Mouse (Mus musculus) small intestine, adult 2 months (tissue): ENCODE data around the gene Gm4969. TPM values are rescaled to one million over a fixed set of nuclear protein-coding genes. Genes with fewer than 3 reads are reported as not detected.
"Not testable (repeated sequence)": the region's sequence is repeated elsewhere in the genome, so short reads cannot be mapped to it uniquely, and the experiment has no call there.

Experiments
- H3K27ac ChIP-seq: fragments of 200-500 bp; 2 replicates; pipeline ENCODE4 v1.5.1; 2012; ENCODE audit warnings: low read depth, low read length, control low read depth, inconsistent platforms; ENCODE audit not compliant: insufficient read depth
- H3K27me3 ChIP-seq: fragments of 200-500 bp; 2 replicates; pipeline ENCODE4 v1.6.1; 2012; ENCODE audit warnings: mild to moderate bottlenecking, moderate library complexity, low read length, inconsistent platforms; ENCODE audit not compliant: control insufficient read depth, insufficient read depth
- H3K36me3 ChIP-seq: fragments of 200-500 bp; 2 replicates; pipeline ENCODE4 v1.6.1; 2012; ENCODE audit warnings: mild to moderate bottlenecking, low read length, control low read depth, inconsistent platforms; ENCODE audit not compliant: control insufficient read depth, insufficient read depth
- H3K4me1 ChIP-seq: fragments of 200-500 bp; 2 replicates; pipeline ENCODE4 v1.6.1; 2012; ENCODE audit warnings: low read length, inconsistent platforms, mixed read lengths; ENCODE audit not compliant: control insufficient read depth, insufficient read depth, insufficient read length
- H3K4me3 ChIP-seq: fragments of 200-500 bp; 2 replicates; pipeline ENCODE4 v1.5.1; 2012; ENCODE audit warnings: low read depth, mild to moderate bottlenecking, control low read depth, inconsistent platforms, low read length, moderate library complexity
- CTCF ChIP-seq: fragments of 200-500 bp; IDR thresholded peaks from 2 replicates; pipeline ENCODE4 v1.5.1; 2012; ENCODE audit warnings: low read depth, mild to moderate bottlenecking, control low read depth, inconsistent platforms, low read length, moderate library complexity, mixed read lengths; ENCODE audit not compliant: insufficient replicate concordance, insufficient read length; ENCODE audit errors: extremely low read depth
- POLR2A ChIP-seq: fragments of 200-500 bp; IDR thresholded peaks from 2 replicates; pipeline ENCODE4 v1.6.1; 2012; ENCODE audit warnings: low read depth, mild to moderate bottlenecking, control low read depth, inconsistent platforms, low read length, moderate library complexity
- WGBS: fragments of 180-500 bp; shearing (Covaris S2); methylation state at CpG from one replicate; pipeline ENCODE4 v1.1.7; 2018; 5-methylcytosine and 5-hydroxymethylcytosine counted together
- polyA plus RNA-seq: library from polyadenylated mRNA; depleted of rRNA; stranded (reverse); fragments of >200 nt; gene quantifications from 2 replicates; pipeline ENCODE4 v1.2.3, GENCODE M21; 2012

Gene Gm4969
- polyA plus RNA-seq, 1 experiment: not detected

DNA sequence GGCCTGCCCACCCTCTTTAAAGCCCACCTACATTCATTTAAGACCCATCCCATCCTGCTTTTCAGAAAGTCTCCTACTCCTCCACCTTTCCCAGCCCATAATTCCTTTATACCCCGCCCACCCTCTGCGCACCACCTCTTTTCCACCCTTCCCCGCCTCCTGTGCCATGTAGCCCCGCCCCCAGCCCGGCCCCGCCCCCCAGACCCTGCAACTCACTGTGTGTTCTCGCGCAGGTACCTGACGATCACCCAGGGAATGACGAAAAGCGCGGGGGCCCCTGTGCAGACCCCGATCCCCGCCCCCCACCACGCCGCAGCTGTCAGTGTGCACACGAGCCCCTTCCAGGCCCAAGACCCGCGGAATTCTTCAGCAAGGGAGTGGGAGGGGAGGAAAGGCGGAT, 41.9 kb upstream of the Gm4969 start:
- TF ChIP-seq CTCF (no peak), POLR2A (no peak)
- WGBS: under 1% methylated on average over 20 of the region's 20 CpGs
- H3K27ac ChIP-seq: no peak overlapping the region
- no peaks in the 10 kb centered on the region for H3K36me3 ChIP-seq
- no peaks in the 10 kb centered on the region for H3K27me3 ChIP-seq
- H3K4me1 ChIP-seq: peaks cover 31% of the 10 kb centered on the region
- H3K4me3 ChIP-seq: peak overlapping the region; percentile 53

DNA sequence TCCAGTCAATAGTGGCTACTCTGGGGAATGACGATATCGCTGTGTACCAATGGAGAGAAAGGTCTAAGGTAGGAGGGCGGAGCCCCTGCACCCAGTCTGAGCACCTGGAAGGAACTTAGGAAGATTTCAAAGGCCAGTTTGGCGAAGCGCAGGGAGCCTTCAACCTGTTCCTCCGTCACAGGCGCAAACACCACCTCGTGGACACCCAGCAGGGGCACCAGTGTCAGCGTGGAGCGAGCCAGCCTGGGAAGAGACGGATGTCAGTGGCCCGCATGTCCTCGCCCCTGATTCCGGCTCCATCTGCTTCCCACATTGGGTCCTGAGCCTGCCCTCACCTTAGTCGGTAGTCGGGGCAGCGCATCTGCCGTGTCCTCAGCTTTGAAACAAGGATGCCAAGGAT, 41.2 kb upstream of the Gm4969 start:
- H3K4me1 ChIP-seq: peaks cover 33% of the 10 kb centered on the region
- H3K27ac ChIP-seq: no peak overlapping the region
- peak overlapping the region; percentile 47 for H3K4me3 ChIP-seq
- TF ChIP-seq POLR2A: no peak
- no peak for TF ChIP-seq CTCF
- 9% methylated on average over 18 of the region's 18 CpGs for WGBS
- H3K36me3 ChIP-seq: no peaks in the 10 kb centered on the region
- no peaks in the 10 kb centered on the region for H3K27me3 ChIP-seq

DNA sequence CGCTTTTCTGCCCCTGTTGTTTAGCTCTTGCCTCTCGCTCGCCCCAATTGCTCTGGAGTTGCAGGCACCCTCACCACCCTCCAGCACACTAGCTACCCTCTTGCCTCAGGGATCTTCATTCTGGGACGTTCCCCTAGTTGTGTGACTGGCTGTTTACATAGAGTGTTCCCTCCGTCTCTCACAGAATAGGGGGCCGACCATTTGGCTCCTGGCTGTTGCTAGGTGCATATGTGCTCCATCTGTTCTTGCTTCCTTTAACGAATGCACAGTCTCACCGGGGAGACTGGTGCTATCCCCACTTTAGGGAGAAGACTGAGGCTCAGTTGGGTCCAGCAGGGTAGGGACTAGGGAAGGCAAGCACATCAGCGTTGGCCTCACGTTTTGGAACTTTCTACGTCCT, 40.4 kb upstream of the Gm4969 start:
- TF ChIP-seq POLR2A (no peak), CTCF (no peak)
- Histone ChIP-seq H3K4me3 (no peak overlapping the region), H3K4me1 (peaks cover 26% of the 10 kb centered on the region)

DNA sequence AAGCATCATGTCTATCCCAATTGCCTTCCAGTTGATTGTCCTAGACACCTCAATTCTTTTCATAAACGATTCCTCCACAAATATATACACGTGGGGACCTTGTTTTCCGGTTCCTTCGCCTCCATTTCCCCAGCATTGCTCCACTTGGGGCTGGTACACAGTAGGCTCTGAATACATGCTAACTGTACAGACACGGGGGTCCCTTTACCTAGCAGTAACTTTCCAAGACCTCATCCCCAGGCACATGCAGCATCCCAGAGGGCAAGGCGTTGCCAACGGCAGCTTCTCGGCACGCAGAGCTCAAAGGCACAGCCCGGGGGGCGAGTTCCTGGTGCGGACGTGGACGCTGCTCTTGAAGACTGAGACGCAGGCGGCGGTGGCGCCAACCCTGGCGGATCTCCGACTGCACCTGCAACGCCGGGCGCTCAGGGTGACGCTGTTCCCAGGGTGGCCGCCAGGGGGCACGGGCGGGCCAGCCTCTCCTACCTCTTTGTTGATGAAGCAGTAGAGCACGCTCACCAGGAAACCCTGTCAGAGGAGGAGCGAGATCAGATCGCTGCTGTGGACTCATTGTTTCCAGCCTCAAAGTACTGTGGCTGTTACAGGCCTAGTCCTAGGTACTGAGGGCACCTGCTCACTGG, 39.1 kb upstream of the Gm4969 start:
- 5% methylated on average over 30 of the region's 30 CpGs for WGBS
- H3K27me3 ChIP-seq: no peaks in the 10 kb centered on the region
- no peak overlapping the region for H3K27ac ChIP-seq
- H3K4me1 ChIP-seq: peaks cover 26% of the 10 kb centered on the region
- peak; percentile 89 for TF ChIP-seq CTCF
- TF ChIP-seq POLR2A: no peak
- H3K4me3 ChIP-seq: peak overlapping the region; percentile 36
- H3K36me3 ChIP-seq: peaks cover 7% of the 10 kb centered on the region; the same call in 1 of the 2 replicates

More for the DNA sequence above, 40.4 kb upstream of the Gm4969 start:
- peaks cover 1% of the 10 kb centered on the region; the same call in 1 of the 2 replicates for H3K36me3 ChIP-seq
- H3K27me3 ChIP-seq: no peaks in the 10 kb centered on the region
- H3K27ac ChIP-seq: no peak overlapping the region
- 78% methylated on average over 11 of the region's 11 CpGs for WGBS

DNA sequence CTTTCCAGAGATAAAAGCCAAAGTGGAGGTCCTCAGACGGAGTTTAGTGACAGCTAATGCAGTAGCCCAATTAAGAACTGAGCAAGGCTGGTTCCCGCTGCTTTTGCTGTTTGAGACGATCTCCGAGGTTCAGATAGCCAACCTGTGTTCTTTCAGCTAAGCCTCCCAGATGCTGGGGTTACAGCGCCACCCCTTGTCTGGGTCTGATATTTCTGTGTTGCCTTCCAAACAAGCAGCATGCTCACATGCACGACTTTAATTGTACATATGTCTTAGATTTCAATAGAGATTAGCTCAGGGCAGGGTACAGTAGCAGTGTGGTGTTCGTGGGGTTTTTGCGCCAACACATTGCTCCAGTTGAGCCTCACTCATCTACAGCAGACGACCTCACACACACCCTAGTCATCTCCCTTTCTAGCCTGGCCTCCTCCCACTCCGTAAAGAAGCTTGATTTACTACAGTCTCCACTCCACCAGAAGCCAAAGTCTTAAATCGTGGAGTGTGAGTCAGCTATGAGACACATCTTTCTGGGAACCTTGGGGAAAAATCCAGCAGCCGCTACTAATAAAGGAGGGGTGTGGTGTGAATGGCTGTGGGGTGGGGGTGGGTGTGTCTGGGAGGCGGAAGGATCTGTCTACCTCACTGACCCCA, 37.8 kb upstream of the Gm4969 start:
- Histone ChIP-seq H3K27me3 (no peaks in the 10 kb centered on the region), H3K36me3 (peaks cover 10% of the 10 kb centered on the region; the same call in 1 of the 2 replicates), H3K4me1 (peaks cover 26% of the 10 kb centered on the region), H3K27ac (peak overlapping the region; percentile 36), H3K4me3 (no peak overlapping the region)
- 34% methylated on average over 13 of the region's 13 CpGs for WGBS
- TF ChIP-seq POLR2A (no peak), CTCF (peak; percentile 42; the same call in 1 of the 2 replicates)

DNA sequence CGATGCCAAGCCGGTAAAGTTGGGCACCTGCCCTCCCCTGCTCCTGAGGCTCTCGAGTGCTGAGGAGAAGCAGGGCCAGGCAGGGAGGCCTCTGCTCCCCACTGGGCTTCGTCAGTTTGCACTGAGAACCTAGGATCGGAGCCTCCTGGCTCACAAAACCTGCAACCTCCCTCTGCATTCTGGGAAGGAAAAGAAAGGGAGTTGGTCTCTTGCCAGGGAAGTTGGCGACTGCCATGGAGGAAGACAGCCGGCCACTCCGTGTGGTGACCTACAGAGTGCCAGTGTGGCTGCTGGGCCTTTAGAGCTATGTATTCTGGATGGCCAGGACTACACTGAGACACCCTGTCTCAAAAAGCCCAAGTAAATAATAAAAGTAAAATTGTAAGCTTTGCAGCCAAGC, 36.6 kb upstream of the Gm4969 start:
- Histone ChIP-seq H3K4me3 (no peak overlapping the region), H3K27ac (no peak overlapping the region), H3K27me3 (no peaks in the 10 kb centered on the region), H3K36me3 (peaks cover 10% of the 10 kb centered on the region; the same call in 1 of the 2 replicates), H3K4me1 (peaks cover 20% of the 10 kb centered on the region)
- no peak for TF ChIP-seq CTCF
- no peak for TF ChIP-seq POLR2A
- 80% methylated on average over 8 of the region's 8 CpGs for WGBS

DNA sequence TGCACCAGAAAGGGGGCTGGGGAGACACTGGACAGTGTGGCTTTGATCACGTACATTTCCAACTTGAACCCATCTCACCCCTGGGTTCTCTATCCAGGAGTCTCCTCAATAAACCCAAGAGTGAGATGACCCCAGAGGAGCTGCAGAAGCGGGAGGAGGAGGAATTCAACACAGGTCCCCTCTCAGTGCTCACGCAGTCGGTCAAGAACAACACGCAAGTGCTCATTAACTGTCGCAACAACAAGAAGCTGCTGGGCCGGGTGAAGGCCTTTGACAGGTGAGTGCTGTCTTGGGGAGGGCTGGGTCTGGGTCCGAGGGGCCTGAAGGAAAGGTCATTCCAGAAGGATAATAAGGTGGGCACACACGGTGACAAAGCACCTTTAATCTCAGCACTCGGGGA, 33.0 kb upstream of the Gm4969 start:
- not testable (repeated sequence) for H3K4me1 ChIP-seq, H3K27me3 ChIP-seq, H3K4me3 ChIP-seq, H3K27ac ChIP-seq
- 83% methylated on average over 10 of the region's 10 CpGs for WGBS
- H3K36me3 ChIP-seq: peaks cover 10% of the 10 kb centered on the region; the same call in 1 of the 2 replicates

DNA sequence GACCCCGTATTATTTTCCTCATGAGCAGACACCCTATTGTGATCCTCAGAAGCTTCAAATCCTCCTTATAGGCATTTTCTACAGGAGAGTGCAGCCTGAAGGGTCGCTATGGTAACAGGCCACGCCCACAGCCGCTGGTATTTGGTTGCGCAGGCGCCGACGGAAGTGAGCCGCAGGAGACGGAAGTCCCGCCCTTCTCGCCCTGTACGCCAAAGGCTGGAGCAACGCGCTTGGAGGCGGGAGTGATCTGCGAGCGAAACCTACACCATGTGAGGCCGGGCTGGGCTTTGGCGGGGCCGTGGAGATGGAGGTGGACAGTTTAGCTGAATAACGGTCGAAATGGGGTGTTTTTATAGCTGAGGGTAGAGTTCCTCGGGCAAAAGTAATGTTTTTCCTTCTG, 31.5 kb upstream of the Gm4969 start, which contains the start of gene Snrpd2:
TSS of gene Snrpd2 (plus strand) at position 97 of the 400 bp plus-strand sequence.
- H3K27ac ChIP-seq: peak within 1 kb of the TSS; percentile 70
- H3K4me1 ChIP-seq: peaks cover 3% of the 10 kb centered on the region; the same call in 1 of the 2 replicates
- H3K4me3 ChIP-seq: peak within 1 kb of the TSS; percentile 87
- TF ChIP-seq POLR2A: peak; percentile 48; the same call in 1 of the 2 replicates
- TF ChIP-seq CTCF: no peak
- WGBS: under 1% methylated on average over 24 of the region's 24 CpGs
- peaks cover 10% of the 10 kb centered on the region; the same call in 1 of the 2 replicates for H3K36me3 ChIP-seq
- H3K27me3 ChIP-seq: no peaks in the 10 kb centered on the region
